Mouse (Mus musculus) heart, adult 18-20 months (tissue): ENCODE measurements around the gene Slc22a3. TPM values are rescaled to one million over a fixed set of nuclear protein-coding genes. Genes with fewer than 3 reads are reported as not detected.

Source experiments
- DNase-seq, 2 experiments: peaks; one replicate each; pipeline ENCODE4 v3.0.0; 2021 to 2022; ENCODE audit warnings: mixed read lengths in 1 of 2
- total RNA-seq, 2 experiments: library from RNA; stranded (reverse); gene quantifications; 2 replicates each; pipeline ENCODE4 v1.2.3; 2021

Slc22a3 gene
- total RNA-seq, 2 experiments from 2014 or later: 12.0 to 13.9 TPM

DNA sequence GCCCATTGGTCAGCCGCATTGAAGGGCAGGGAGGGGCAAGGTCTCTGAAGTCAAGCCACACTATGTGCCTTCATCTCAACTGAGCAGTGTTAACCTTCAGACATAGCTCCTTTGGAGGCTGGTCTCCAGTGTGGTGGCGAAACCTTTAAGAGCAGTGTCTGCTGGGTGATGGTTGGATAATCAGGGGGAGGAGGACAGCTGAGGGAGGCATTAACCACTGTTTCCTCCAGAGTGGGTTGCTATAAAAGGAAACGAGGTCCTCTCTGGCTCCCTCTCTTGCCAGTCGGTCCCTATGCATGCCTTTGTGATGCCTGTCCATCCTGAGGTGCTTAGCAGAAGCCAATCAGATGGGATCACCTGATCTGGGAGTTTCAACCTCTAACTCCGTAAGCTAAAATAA lies 38.8 kb downstream of the Slc22a3 start:
- DNase-seq: no peak

DNA sequence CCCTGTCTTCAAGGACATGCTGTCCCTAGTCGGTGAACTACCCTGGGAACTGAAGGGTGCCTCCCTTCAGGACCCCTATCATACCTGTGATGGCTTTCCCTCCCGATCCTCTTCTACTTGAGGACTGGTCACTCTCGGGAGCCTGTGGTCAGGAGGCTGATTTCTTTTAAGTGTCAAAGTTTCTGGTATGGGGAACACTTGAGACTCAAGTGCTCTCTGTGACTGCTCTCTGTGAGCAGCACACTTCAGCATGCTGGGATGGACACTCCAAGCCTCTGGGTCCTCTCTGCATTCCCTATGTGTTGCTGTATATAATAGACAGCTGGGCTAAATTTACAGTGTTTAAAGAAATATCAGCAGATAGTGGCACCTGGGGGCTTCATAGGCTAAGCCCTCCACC lies 39.9 kb downstream of the Slc22a3 start:
- no peak for DNase-seq

DNA sequence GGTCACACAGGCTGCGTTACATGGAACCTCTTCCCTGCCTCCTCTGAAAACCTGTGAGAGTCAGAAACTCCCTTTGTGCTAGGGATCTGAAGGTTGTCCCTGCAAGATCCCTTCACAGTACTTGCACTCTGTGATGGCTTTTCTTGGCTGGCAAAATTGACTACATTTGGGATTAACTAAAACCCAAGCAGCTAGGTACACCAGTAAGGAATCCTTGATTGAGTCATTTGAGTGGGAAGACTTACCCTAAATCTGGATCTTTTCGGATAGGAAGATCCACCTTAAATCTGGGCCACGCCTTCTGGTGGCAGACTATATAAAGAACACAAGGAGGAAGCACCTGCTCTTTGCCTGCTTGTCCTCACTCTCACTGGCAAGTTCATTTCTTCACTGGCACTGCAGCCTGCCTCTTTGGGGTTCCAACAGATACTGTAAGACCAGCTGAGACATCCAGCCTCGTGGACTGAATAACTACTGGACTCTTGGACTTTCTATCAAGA lies 41.0 kb downstream of the Slc22a3 start:
- peak; percentile 15 to 19 for DNase-seq

DNA sequence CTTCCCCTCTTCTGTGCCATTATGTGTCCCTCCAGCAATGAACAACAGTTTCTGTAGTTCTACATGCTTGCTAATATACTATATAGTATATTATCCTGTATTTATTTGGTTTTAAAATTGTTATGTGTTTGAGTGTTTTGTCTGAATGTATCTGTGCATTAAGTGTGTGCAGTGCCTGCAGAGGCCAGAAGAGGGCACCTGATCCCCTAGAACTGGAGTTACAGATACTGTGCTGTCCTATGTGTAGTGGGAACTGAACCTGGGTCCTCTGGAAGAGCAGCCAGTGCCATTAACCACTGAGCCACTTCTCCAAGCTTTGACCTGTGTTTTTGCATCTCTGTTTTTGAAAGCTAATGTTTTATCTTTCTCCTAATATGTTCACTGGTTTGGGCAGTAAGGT lies 46.3 kb downstream of the Slc22a3 start:
- no peak for DNase-seq

DNA sequence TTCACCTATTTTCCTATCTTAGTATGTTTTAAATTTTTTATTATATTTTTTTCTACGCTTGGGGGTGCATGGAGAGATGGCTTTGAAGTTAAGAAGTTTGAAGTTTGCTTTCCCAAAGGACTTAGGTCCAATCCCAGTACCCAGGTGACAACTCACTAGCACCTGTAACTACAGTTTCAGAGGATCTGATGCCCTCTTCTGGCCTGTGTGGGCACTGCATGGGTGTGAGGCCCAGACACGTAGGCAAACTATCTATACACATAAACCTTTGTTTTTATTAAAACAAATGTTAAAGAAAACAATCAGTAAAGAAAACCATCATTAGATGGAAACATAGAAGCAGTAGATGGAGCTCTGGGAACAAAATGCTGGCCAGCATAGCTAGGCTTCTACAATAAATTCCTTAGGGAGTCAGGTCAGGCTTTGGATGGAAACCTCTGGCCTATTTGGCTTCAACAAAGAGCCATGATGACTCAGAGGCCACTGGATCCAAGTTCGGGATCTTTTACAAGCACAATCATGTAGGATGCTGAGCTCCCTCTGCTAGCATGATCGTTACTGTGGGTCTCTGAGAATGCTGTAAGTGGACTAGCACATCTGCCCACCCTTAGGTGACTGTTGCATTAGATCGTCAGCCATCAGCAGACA lies 52.2 kb downstream of the Slc22a3 start:
- DNase-seq: peak; percentile 61 to 82

DNA sequence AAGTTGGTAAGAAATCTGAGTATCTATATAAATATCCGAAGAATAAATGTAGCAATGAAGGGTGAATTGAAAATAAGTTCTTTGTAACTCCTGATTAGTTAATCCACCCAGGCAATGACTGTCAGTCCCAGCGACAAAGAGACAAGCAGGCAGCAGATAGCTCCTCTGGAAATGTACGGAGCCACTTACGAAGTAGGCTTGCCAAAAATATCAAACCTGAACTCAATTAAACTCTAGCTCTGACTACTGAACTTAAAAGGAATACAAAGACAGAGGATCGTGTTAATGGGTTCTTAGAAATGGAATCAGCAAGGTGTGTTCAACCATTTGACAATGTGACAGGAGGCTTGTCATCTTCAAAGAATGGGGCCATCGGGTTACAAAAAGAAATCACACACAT lies 53.8 kb downstream of the Slc22a3 start:
- DNase-seq: no peak

DNA sequence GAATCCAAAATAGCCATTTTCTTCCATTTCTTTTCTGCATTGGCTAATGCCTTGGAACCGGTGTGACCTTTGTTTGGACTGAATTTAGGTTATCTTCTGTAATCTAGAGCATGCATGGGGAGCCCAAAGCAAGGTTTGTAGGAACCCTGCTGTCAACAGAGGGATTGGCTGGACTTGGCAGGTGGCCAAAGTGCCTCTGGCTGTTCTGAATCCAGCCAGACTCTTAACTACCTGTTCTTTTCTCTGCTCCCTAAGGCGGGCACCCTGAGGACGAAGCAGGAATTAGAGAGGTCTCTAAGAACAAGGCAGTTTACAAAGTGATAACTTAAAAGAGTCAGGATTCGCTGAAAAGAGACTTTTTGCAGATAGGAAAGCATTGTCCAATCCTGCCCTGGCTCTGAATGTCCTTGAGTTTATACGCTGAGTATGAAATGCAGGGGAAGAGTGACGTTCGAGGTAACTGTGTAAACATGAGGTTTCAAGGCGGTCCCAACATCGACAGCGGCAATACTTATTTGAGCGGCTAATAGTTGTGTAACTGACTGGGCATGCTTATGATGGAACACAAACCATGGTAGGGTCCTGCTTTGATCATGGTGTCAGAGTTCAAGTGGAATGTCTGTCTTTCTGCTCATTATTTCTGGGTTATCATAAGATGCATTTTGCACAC lies 54.5 kb downstream of the Slc22a3 start:
- no peak for DNase-seq

DNA sequence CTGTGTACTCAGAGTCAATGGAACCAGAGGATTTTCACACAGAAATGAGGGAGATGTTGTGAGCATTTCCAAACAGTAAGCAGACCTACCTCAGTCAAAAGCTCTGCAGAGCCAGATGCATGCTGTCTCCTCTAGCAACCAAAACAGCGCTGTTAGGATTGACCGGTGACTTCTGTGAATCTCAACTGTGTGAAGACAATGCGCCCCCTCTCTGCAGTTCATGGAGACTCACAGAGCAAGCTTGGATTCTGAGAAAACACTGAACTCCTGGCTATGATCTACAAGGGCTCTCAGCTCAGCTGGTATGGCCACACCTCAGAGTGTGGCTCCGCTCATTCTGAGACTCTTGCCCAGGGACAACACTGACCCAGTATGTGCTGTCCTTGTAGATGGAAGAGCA lies 56.3 kb downstream of the Slc22a3 start:
- DNase-seq: peak in 1 of 2 experiments; percentile 19

DNA sequence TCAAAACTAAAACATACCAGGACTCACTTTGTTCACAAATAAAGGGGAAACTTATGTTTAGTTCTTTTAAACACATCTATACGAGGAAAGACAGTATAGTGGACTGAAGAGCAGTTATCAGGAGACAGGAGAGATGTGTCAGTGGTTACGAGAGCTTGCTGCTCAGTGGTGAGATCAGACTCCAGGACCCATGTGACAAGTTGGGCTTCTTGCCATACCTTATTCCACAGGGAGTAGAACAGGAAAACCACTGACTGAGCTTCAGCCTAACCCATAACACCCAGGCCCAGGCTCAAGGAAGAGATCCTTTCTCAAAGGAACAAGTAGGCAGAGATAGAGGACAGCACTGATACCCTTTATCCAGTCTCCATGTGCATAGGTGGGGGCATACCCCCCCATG lies 62.9 kb downstream of the Slc22a3 start:
- peak; percentile 67 for DNase-seq

DNA sequence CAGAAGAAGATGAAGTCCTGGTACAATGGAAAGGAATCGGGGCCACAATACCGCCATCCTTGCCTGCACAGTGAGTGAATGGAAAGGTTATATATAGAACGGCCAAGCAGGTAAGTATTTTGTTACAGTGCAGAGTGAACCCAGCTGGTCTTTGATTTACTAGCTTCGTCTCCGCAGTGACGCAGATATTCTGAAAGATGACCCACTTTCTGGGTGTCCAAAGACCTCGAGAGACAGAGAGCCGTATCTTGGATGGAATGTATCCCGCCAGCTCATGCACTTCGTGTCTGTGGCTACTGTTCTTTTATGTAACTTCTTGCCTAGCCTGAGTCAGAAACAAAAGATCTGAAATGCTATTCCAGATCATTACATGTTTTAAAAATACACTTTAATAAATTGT lies 69.7 kb downstream of the Slc22a3 start:
- no peak for DNase-seq

DNA sequence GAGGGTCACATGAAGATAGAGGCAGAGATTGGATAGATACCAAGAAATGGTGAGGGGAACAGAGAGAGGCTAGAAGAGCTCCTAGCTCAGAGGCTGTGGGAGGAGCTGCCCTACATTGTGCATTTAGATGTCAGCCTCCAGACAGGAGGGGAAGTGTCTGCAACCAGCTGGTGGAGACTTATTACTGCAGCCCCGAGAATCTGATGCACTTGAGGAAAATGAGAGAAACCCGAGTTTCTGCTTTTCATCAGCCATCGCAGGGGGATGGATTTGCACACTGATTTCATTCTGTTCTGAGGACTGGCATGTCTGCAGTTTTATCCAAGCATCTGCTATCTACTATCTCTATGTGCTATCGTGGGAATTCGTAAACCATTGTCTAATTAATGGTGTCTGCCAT lies 75.8 kb downstream of the Slc22a3 start:
- no peak for DNase-seq

DNA sequence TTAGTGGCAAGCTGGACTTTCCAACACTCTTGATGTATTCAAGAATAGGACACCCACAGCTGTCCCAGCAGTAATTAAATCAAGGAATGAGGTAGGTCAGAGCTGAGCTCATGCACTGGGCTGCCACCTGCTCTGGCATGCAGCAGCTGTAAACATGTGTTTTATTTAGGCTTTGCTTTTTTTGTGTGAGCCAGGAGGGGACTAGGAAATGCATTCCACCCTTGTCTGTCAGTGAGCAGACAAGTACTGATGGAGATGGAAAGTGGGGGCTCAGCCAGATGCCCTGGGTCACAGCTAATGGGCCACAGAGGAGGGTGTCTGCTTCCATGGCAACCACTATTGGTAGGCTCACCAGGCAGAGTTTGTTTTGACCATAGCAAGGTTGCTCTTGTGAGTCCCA lies 79.1 kb downstream of the Slc22a3 start:
- DNase-seq: no peak

DNA sequence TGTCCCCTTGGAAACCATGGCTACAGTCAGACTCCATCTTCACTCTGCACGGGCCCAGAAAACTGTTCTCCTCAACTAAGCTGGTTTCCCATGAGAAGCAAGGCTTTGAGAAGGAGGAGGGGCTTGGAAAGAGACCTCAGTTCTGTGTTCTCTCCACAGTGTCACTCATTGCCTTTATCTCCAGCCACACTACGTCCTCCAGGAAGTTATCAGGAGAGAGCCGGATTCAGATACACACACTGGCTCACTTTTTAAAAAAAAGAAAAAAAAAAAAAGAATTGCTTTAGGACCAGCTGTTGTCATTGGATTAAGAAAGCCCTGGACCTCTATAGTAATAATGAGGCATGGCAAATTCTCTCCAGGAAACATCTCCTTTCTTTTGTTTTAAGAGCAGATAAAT lies 80.3 kb downstream of the Slc22a3 start:
- no peak for DNase-seq

DNA sequence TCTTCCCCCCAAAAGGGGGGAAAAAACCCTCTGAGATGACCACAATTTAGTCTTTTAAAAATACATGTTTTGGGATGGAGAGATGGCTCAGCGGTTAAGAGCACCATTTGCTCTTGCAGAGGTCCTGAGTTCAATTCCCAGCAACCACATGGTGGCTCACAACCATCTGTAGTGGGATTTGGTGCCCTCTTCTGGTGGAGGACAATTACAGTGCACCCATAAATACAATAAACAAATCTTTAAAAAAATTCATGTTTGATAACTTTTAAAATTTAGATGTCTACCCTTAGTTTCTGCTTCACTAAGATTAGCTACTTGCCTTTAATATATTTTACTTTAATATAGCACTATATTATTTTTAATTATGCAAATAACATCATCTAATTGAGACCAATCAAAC lies 85.4 kb downstream of the Slc22a3 start:
- no peak for DNase-seq

DNA sequence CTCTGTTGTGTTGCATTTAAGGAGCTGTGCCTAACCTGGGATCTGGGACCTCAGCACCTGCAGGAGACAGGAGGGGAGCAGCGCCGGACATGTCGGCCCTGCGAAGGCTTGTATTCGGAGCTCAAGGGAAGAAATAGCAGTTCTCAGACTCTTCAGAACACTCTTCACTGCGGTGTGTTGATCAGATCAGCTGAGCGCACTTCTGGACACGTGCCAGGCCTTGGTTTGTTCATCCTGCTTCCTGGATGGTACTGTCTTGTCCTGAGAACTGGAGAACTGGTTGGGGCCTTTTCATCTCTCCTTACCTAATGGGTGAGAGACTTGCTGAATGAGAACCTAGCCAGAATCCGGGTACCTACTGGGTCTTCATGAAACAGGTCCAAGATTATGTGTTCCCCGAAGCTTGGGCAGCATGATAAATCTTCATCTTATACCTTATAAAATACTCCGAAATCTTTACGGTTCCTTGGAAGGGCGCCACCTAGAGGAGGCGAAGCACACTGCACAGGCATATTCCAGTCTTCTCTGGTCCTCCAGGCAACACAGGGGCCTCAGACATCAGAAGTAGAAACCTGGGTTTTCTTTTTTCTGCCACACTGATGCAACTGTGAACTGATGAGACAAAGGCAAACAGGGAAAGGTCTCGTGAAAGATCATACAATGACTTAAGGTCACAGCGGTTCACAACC lies 86.5 kb downstream of the Slc22a3 start:
- DNase-seq: no peak

DNA sequence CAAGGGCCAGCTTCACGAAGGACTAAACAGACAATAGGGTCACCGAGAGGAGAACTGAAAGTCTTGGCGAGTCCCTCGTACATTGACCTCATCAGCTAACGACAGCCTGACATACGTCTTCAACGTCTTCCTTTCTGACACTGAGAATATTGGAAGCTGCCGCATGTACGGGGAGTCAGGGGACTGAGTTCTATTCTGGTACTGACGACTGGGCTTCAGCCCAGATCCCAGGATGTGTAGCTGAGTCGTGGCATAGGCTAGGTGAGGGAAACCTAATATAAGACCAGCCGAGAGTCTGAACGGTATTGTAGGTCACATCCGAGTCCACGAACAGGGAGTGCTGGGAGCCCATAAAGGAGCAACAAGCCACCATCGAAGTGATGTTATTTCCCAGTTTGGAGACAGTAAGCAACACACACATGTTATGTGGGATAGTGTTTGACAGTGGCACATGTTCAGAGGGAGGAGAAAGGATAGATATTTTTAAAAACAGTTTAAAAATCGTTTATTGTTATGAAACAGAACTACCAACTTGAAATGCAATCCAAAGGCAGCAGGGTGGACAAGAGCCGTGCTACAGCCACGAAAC lies 87.9 kb downstream of the Slc22a3 start:
- DNase-seq: peak; percentile 28 to 48

DNA sequence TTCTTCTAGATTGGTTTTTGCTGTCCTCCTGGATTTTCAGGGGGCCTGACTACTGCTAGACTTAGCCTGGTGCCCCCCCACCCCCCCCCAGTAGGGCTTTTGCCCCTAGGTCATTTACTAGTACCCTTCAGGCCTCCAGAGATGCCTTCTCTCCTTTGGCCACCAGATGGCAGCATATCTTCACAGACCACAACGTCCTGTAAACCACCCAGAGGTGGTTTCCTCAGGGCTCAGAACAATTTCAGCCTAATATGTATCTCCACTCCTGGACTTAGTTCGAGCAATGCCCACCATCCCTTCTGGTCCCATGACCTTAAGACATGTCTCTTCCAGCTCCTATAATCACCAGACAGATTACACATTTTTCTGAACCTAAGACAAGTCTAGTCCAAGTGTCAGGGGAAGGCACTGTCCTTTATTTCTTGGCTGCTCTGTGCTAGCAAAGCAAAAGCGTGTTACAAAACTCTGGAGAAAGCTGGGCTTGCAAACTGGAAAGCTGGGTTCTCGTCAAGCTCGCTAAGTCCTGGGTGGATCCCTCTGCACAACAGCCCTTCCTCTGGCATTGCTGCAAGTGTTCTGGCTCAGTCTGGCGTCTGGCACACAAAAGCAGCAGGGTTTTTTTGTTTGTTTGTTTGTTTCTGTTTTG lies 91.1 kb downstream of the Slc22a3 start:
- DNase-seq: peak; percentile 75 to 94

DNA sequence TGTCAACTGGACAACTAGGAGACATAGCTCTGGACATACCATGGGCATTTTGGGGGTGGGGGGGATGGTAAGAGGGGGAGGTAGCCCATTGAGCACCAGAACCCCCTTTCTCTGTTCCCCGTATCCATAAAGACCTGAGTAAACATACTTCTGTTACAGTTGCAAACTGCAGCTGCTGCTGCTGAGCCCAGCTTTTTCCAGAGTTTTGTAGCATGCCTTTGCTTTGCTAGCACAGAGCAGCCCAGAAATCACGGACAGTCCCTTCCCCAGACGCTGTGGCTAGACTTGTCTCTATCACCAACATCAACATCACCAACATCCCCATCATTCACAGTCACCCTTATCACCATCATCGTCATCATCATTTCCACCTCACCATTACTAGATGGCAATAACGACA lies 91.8 kb downstream of the Slc22a3 start:
- DNase-seq: peak in 1 of 2 experiments; percentile 24

DNA sequence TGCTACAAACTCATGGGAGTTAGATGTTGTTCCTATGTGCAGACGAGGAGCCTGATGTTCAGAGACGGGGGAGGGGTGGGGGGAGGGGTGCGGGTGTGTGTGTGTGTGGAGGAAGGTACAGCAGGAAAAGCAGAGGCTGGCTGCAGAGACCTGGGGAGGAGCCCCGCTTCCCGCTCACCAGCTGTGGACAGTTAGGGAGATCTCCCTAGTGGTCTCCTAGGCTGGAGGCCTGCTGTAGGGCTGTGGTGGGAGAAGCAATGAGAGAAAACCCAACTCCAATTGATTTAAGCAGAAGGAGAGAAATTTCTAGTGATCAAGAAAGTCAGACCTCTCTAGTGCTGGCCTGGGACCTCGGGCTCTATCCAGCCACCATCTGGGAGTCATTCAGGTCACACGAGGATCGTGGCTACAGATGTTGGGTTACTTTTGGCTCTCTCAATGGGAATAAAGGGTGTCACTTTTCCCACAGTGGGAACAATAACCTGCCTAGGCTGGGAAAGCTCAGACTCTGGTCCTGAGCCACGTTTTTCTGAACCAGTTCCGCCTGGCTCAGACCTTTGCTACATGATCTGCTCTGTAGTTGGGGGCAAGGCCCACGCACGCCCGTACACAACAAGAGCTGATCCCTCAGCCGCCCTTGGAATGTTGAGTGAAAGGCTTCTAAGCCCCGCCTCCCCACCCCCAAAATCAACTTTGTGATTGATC lies 92.3 kb downstream of the Slc22a3 start:
- DNase-seq: peak; percentile 45 to 51

DNA sequence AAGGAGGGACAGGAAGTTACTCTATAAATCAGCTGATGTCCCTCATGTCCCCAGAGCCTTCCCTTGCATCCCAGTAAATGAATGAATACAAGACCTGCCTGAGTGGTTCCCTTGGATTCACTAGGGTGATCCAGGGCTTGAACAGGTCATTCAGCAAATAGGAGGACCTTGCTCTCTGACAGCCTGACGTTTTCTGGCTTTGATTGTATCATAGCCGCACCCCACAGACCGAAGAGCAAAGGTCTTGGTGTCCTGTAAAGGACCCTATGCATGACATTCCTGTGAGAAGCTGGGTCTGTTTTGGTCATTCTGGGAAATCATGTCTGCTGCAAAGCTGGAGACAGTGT lies 94.6 kb downstream of the Slc22a3 start:
- no peak for DNase-seq

DNA sequence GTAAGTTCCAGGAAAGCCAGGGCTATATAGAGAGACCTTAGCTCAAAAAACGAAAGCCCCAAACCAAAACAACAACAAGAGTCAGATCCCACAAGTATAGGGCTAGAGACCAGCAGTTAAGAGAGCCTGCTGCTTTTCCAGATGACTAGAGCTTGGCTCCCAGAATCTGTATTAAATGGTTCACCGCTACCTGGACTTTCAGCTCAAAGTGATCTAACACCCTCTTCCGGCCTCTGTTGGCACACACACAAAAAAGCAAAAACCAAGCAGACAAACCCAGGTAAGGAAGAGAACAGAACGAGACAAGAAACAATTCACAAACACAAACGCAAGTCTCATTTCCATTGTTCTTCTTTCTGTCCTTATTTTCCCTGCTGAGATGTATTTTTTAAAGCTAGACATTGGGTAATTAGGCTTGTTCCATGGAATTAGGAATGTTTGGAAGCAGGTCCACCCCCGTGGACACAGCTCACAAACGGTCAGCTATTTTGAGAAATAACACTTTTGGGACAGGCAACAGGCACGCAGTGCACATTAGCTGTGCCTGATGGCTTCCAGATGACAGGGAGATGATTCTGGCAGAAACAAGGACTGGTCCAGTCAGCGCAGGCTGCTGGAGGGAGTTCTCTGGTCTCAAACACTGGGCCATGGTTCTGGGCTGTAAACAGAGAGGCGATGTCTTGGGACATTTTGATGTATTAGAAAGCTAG lies 95.2 kb downstream of the Slc22a3 start:
- DNase-seq: peak; percentile 55 to 83
